Mouse (Mus musculus): ENCODE measurements at regions not wholly inside any gene's neighbourhood (a gene's known extent, or its start where the extent isn't known, plus 50 kb on each side); places are given as distances from the start of the nearest gene placed in this dataset.
"Not testable (repeated sequence)": the region's sequence is repeated elsewhere in the genome, so short reads cannot be mapped to it uniquely, and the experiment has no call there.

DNA sequence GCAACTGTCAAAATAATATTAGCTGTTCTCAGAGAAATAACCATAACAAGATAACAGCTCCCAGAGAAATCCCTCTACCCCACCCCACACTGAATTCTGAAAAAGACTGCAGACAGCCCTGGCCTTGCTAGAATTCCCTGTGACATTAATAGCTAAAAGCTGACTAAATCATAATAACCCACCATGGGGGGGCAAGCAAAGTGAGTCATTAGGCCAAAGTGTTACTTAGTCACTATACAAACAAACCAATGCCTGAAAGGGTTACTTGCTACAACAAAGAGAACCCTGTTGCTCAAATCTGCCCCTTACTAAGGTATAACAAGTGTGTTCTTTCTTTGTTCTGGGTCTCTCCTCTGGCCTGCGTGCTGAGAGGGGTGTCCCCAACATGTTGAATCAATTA lies 609.1 kb upstream of the Ppp6c start:
- Histone ChIP-seq H3K9me3 (no peaks in the 10 kb centered on the region), H3K4me1 (no peaks in the 10 kb centered on the region), H3K27ac (no peak overlapping the region), H3K36me3 (replicated peaks) (no peaks in the 10 kb centered on the region), H3K4me3 (no peak overlapping the region), H3K27me3 (ENCODE audit: poor library complexity, severe bottlenecking) (no peaks in the 10 kb centered on the region)
- DNase-seq (ENCODE audit: extremely low spot score, low spot score): no peak
- 73% methylated on average over 1 of the region's 1 CpGs for WGBS

DNA sequence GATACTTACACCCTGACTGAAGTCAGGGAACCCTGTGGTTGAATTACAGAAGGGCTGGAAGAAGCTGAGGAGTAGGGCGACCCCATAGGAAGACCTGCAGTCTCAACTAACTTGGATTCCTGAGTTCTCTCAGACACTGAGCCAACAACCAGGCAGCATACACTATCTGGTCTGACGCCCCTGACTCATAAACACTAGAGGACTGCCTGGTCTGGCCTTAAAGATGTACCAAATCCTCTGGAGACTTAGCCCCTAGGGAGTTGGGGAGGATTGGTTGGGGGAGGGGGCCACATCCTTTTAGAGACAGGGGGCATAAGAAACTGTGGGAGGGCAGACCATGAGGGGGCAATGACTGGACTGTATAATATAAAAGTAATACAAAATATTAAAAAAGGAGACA lies 597.6 kb upstream of the Ppp6c start:
- H3K9me3 ChIP-seq: no peaks in the 10 kb centered on the region
- no peaks in the 10 kb centered on the region for H3K27me3 ChIP-seq (ENCODE audit: poor library complexity, severe bottlenecking)
- no peaks in the 10 kb centered on the region for H3K36me3 ChIP-seq (replicated peaks)
- no peak overlapping the region for H3K27ac ChIP-seq
- WGBS: 77% methylated on average over 2 of the region's 2 CpGs
- H3K4me3 ChIP-seq: no peak overlapping the region
- no peaks in the 10 kb centered on the region for H3K4me1 ChIP-seq
- no peak for DNase-seq (ENCODE audit: extremely low spot score, low spot score)

DNA sequence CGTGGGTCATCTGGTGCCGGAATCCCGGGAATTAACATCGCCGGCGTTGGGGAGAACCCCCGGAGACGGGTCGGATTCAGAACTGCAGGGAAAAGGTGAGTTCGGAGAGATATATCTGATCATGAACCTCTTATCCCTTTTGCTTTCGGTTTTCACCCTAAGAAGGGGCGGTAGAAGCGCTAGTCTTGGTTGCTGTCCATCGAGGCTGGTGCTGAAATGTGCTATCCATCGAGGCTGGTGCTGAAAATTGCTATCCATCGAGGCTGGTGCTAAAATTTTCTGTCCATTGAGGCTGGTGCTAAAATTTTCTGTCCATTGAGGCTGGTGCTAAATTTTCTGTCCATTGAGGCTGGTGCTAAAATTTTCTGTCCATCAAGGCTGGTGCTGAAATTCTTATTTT lies 580.4 kb upstream of the Ppp6c start:
- not testable (repeated sequence) for H3K27ac ChIP-seq; H3K4me1 ChIP-seq; H3K36me3 ChIP-seq (replicated peaks); H3K9me3 ChIP-seq; H3K4me3 ChIP-seq; H3K27me3 ChIP-seq (ENCODE audit: poor library complexity, severe bottlenecking)
- 58% methylated on average over 16 of the region's 16 CpGs for WGBS
- peak; percentile 14 for DNase-seq (ENCODE audit: extremely low spot score, low spot score)

All from forebrain, embryonic 10.5 days (tissue).